Mouse (Mus musculus) left cerebral cortex, postnatal 14 days (tissue): ENCODE data around the gene Dlgap4. TPM values are rescaled to one million over a fixed set of nuclear protein-coding genes. Genes with fewer than 3 reads are reported as not detected.

Source experiments
- DNase-seq, 2 experiments: peaks; one replicate each; pipeline ENCODE4 v3.0.0; 2021 to 2022; ENCODE audit warnings: low spot score in 2 of 2, mixed read lengths in 1 of 2
- intact Hi-C: fragments of 180-260 bp; cut with DNase I; formaldehyde crosslinking; loops from one replicate; pipeline ENCODE4 v1.15.1; 2025
- total RNA-seq, 2 experiments: library from RNA; stranded (reverse); gene quantifications; 2 replicates each; pipeline ENCODE4 v1.2.3; 2021

Dlgap4 gene
- total RNA-seq, 2 experiments from 2014 or later, result 234 to 242 TPM

- DNase-seq, result no peak
- intact Hi-C loops, result no loop called here
These were observed 148.2 kb downstream of the Dlgap4 start for GRCm38 (mm10) chr2:156761521-156762278.

DNA sequence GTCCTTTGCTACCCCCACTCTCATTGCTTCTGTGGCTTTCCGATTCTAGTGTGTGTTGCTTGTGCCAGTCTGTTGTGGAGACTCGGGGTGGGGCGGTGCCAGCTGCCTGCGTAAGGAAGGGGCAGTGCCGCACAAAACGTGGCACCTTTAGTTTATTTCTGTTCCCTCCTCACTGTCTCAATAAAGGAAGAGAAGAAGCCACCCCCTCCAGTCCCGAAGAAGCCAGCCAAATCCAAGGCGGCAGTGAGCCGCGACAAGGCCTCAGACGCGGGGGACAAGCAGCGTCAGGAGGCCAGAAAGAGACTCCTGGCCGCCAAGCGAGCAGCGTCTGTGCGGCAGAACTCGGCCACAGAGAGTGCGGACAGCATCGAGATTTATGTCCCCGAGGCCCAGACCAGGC lies 149.0 kb downstream of the Dlgap4 start:
- intact Hi-C loops, result no loop called here
- DNase-seq, result no peak

- intact Hi-C loops, result no loop called here
- DNase-seq, result no peak
These were observed 149.6 kb downstream of the Dlgap4 start for GRCm38 (mm10) chr2:156763101-156763500.

DNA sequence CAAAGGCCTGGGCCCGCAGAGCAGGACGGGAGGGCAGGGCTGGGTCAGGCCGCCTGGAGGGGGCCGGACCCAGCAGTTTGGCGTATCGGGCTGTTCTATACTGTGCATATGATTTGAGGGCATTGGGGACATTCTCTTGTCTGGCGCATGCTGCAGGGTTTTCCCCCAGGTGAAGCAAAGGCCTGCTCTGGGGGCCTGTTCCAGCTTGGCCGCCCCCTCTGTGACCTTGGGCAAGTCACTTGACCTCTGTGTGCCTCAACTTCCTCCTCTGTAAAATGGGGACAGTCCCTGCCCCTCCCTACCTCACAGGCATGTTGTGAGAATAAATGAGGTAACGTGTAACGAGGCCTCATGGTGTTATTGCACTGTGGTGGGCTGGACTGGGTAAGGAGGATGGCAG lies 150.5 kb downstream of the Dlgap4 start:
- DNase-seq, result no peak
- intact Hi-C loops, result no loop called here

- intact Hi-C loops, result no loop called here
- no peak for DNase-seq
These were observed 151.2 kb downstream of the Dlgap4 start for GRCm38 (mm10) chr2:156764747-156765146.

- DNase-seq, result no peak
These were observed 152.1 kb downstream of the Dlgap4 start for GRCm38 (mm10) chr2:156765593-156765992.

DNA sequence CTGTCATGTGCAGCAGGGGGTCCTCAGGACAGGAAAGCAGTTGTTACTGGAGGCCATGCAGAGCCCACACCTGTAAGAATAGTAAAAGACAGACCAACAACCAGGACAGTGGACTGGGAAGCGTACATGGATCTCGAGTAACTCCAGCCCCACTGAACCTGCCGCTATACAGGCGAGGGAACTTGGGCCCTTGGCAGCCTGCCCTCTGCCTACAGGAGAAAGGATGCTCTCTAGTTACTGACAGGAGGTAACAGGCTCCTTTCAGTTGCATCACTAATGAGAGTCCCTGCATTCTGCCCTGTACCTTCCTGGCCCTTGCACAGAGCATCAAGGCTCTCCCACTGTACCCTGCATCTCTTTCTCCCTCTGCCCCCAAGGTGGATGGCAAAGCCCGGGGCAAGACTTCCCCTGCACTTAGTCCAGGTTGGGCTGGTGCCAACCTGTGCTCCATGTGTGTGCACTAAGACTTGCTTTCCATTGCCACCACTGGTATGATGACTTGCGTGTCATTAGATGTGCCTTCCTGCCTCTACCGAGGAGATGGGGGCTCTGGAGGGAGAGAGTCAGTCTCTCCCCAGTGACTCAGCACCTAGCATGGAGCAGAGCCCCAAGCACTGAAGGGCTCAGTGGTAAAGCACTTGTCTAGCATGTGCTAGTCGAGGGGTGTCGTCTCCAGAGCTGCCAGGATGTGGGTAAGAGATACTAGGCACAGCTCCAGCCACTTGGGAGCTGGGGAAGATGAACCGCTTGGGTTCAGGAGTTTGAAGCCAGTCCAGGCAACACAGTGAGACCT lies 152.9 kb downstream of the Dlgap4 start:
- no peak for DNase-seq
- intact Hi-C loops, result no loop called here

More at GRCm38 (mm10) chr2:156765593-156765992, 152.1 kb downstream of the Dlgap4 start:
- intact Hi-C loops, result no loop called here

GRCm38 (mm10) chr2:156767108-156767507 lies 153.6 kb downstream of the Dlgap4 start:
- intact Hi-C loops, result no loop called here
- no peak for DNase-seq

DNA sequence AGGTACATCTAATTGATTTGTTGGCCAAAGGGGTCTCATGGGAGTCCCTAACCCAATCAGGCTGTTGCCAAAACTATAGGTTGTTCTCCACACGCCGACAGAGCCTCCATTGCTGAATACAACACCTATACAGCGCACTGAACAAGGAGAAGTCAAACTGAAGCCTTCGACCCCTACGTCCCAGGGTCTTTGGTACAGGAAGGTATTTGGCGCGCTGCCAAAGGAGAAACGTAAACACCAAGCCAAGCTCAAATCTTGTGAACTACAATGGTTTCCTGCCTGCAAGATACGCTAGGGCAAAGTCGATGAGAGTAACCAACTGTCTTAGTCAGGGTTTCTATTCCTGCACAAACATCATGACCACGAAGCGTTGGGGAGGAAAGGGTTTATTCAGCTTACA lies 155.8 kb downstream of the Dlgap4 start:
- DNase-seq, result no peak
- intact Hi-C loops, result no loop called here

DNA sequence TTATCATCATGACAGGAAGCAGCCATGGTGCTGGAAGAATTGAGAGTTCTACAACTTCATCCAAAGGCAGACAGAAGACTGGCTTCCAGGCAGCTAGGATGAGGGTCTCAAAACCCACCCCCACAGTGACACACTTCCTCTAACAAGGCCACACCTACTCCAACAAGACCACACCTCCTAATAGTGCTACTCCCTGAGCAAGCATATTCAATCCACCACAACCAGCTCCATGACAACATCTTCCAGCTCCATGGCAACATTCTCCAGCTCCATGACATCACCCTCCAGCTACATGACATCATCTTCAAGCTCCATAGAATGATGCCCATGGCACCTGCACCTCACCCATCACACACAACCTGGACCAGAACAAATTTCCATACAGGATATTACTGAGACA lies 160.0 kb downstream of the Dlgap4 start:
- intact Hi-C loops, result no loop called here
- DNase-seq, result no peak

- DNase-seq, result no peak
- intact Hi-C loops, result no loop called here
These were observed 160.7 kb downstream of the Dlgap4 start for GRCm38 (mm10) chr2:156774035-156774737.

DNA sequence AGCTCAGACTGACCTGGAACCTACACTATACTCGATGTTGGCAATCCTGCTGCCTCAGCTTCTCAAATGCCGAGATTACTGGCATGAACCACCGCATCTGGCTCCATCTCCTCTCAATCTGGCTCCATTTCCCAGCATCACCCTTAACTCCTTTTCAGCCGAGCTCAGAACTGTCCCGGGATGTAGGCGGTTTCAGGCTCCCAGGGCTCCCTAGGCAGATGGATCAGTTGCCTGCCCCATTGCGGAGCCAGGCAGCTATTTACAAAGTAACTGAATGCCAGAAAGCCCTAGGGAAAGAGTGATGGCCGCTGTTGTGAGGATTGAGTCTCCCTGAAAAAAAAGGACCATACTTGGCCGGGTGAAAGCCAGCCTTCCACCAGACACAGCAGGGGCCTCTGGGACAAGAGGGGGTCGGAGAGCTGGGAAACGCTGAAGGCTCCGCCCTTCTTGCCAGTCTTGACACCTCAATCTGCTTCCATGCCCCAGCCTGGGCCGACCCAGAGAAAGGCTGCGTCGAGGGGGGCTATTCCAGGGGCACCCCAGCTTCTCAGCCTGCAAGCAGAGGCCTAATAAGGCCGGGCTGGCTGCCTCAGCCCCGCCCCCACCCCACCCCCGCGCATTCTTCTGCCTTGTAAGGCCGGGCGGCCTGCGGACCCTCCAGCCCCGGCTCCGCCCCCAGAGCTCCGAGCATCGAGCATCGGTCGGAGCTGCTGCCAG lies 161.4 kb downstream of the Dlgap4 start, which contains the start of gene Myl9:
TSS of gene Myl9 (plus strand) at position 683 of the 717 bp plus-strand sequence.
- intact Hi-C loops, result no loop called here
- no peak for DNase-seq

- intact Hi-C loops, result no loop called here
These were observed 162.2 kb downstream of the Dlgap4 start for GRCm38 (mm10) chr2:156775455-156776435.

GRCm38 (mm10) chr2:156776907-156777306 lies 163.4 kb downstream of the Dlgap4 start:
- DNase-seq, result no peak
- intact Hi-C loops, result no loop called here

More at GRCm38 (mm10) chr2:156775455-156776435, 162.2 kb downstream of the Dlgap4 start:
- no peak for DNase-seq

DNA sequence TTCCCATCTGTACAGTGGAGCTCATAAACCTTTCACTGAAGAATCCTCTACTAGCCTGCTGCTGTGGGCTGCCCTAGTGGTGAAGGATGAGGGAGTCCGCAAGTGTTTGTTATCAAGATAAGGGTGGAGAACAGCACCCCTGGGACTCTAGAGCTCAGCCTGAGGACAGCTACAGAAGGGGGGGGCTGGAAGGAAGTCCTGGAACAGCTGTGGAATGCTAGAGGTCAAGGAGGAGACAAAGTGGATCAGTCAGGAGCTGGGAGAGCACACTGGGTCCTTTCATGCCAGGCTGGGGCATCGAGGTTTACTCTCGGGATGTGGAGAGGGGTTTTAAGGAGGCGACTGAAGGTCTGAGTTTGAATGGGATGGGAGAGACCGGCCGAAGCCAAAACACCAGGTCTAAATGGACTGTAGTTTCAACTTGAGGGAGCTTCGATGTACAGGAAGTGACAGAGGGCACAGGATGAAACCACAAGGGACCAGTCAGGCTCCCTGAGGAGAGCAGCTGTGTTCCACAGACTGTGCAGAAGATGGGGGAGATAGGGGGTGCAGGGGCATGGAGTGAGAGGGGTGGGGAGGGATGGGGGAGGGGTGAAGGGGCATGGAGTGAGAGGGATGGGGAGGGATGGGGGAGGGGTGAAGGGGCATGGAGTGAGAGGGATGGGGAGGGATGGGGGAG lies 164.0 kb downstream of the Dlgap4 start:
- intact Hi-C loops, result no loop called here
- DNase-seq, result no peak

GRCm38 (mm10) chr2:156778571-156778970 lies 165.1 kb downstream of the Dlgap4 start:
- DNase-seq, result no peak
- intact Hi-C loops, result no loop called here

DNA sequence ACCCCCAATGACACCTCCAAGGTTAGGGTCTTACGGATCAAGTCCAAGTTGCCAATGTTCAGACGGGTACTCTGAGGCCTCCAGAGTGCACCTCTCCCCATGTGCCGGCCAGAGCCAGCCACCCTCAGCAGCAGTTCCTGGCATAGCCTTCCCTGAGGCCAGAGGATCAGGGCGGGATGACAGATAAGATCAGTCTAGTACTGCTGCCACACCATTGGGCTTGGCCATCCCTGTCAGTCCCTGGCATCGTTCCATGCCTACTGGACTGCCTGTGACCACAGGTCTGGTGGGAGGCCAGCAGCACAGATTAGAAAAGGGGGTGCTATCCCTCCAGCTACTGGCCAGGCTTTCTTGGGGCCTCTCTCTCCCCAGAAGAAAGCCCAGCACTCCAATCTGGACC lies 165.5 kb downstream of the Dlgap4 start:
- intact Hi-C loops, result no loop called here
- DNase-seq, result no peak

DNA sequence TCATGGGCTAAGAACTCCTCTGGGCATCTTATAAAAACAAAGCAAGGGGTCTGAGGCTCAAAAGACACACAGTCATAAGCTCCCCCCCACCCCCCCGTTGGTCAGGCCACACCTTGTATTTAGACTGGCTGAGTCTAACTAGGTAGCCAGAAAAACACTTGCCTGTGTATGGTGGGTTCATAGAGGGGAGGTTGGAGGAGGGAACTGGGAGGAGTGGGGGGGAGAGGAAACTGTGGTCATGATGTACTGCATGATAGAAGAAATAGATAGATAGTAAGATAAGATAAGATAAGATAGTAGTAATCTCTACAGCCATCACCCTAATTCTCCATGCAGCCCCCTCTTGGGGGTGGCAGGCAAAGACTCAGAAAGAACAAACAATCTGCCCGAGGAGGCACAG lies 166.0 kb downstream of the Dlgap4 start:
- intact Hi-C loops, result no loop called here

More for the DNA sequence above, 166.0 kb downstream of the Dlgap4 start:
- no peak for DNase-seq
